Mouse (Mus musculus) frontal cortex, adult (tissue): ENCODE results near the gene R3hcc1l.
A peak's percentile ranks its signal among the peaks of the same experiment; 100 is the strongest.

ENCODE experiments used
- ATAC-seq: cut with Nextera tagmentation; 2 replicates; pipeline ENCODE4 v1.9.2; 2017; ENCODE audit warnings: mild to moderate bottlenecking, moderate library complexity, mixed read lengths; ENCODE audit not compliant: low TSS enrichment

R3hcc1l gene

GRCm38 (mm10) chr19:42600591-42600990 lies 82.0 kb downstream of the R3hcc1l start:
- ATAC-seq = no peak

DNA sequence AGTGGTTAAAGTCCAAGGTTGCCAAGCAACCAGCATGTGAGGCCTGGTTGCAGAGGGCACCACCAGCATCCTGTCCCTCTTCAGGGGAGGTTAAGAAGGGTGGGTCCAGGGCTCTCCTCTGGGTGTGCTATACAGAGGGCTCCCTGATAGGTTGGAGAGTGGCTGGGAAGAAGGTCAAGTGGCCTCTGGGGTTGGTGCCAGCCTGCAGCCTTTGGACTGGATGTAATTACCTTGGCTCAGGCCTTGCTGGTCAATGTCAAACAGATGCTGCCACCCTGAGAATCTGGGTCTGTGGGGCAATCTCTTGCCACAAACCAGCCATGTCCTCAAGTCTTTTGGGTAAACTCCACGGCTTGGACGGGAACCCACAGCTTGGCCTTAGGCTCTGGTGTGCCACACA lies 82.9 kb downstream of the R3hcc1l start:
- ATAC-seq = no peak

- no peak for ATAC-seq
Measured at GRCm38 (mm10) chr19:42602041-42602440, 83.5 kb downstream of the R3hcc1l start.

DNA sequence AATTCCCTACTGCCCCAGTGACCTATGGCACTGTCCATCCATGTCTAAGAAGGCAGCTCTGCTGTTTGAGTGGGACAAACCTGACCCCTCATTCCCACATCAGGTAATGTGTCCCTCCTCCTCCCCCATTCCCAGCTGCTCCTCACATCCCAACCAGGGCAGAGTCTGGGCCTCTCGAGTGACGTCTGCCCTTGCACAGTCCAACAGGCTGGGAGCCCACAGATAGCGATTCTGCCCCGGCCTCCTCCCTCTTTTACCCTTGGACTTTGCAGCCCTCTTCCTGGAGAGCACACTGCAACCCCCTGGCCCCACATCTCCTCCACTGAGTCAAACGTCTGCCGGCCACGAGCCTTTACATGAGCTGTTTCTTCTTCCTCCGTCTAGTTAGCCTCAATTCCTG lies 84.0 kb downstream of the R3hcc1l start:
- no peak for ATAC-seq

DNA sequence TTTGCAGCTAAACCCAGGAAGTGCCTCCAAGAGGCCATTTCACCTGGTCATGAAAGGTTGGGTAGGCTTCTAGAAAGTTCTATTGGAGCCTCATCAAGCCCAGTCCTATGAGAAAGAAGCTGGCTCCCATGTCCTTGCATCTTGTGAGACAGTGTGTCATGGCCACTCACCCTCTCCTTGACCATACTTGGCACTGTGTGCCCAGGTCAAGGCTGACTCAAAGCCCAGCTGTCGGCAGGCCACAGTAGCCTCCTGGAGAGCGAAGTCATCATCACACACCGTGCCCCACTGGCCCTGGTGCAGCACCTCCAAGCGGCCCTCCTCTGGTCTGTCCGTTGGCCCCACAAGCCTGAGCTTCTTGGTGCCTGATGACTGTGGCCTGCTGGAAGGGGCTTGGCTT lies 89.5 kb downstream of the R3hcc1l start:
- no peak for ATAC-seq

DNA sequence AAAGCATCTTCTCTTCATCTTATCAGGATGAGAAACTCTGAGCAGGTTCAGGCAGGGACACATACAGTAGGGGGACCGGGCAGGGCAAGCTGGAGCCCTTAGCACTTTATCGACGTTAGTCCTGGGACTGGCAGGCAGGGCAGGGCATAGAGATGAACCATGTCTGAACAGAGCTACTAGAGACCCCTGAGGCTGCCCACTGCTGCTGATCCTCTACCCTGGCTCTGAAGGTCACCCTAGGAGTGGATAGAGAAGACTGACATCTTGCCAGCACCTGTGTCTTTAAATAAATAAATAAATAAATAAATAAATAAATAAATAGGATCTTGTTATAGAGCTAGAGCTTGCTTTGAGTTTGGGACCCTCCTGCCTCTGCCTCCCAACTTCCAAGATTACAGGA lies 91.2 kb downstream of the R3hcc1l start:
- ATAC-seq = no peak

- ATAC-seq = no peak
Measured at GRCm38 (mm10) chr19:42611746-42612145, 93.2 kb downstream of the R3hcc1l start.

DNA sequence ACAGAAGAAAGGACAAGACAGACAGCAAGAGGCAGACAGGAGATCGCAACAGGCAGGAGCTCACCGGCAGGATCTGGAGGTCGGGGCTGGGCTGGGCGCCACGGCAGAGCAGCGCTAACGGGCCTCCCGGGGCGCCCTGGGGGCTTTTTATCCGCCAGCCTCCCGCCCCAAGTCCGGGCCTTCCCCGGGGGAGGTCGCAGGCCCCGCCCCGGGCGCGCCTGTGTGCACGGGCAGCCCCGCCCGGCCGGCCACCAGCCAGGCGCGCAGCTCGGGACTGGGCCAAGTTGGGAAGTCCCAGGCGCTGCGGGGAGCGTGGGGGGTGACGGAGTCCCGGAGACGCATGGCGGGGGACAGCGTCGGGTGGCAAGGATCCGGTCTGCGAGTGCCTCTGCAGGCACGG lies 94.1 kb downstream of the R3hcc1l start, which contains the start of gene Loxl4:
Gene Loxl4, minus strand, starts transcription at position 160 of the 400 bp plus-strand sequence.
- no peak for ATAC-seq

DNA sequence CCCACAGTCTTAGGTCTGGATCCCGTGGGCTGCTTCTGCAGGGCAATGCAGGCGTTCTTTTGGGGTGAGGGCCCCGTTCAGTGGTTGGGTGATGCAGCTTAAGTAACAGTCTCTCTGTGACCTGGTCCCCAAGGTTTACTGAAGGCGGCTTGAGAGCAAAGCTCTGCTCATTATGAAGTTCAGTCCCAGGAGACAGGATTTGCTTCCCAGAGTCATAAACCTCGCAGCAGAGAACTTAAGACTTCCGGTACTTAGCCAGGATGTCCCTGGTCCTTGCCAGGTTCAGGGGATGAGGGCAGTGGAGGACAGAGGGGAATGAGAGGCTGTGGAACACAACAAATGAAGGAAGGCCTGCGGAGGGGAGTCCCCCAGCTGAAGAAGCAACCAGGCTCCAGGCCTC lies 94.6 kb downstream of the R3hcc1l start:
- no peak for ATAC-seq

DNA sequence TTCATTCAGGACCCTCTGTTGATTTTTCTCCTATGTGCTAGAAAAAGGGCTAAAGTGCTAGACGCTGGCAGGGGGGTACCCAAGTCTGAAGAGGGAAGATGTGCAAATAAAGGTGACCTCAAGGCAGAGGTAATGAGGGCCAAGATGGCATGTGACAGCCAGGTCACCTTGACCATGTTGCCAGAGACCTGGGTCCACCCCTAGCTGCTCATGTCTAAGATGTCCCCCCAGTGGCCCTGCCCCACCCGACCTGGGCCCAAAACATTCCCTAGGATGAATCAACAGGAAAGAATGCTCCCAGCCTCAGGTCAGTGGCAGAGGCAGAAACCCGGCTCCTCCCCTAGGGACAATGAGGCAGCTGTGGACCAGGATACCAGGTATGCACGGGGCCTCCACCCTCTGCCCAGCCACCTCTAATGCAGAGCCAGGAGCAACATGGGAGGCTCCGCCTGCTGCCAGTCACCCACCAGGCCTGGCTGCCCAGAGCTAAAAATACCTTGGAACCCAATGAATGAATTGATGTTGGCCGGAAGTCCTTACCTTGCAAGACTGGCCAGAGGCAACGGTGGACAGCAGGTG lies 95.2 kb downstream of the R3hcc1l start:
- ATAC-seq = no peak

GRCm38 (mm10) chr19:42628068-42628467 lies 109.5 kb downstream of the R3hcc1l start:
- ATAC-seq = no peak

- ATAC-seq = peak; percentile 64; the same call in 1 of the 2 replicates
Measured at GRCm38 (mm10) chr19:42631541-42631961, 113.0 kb downstream of the R3hcc1l start.

DNA sequence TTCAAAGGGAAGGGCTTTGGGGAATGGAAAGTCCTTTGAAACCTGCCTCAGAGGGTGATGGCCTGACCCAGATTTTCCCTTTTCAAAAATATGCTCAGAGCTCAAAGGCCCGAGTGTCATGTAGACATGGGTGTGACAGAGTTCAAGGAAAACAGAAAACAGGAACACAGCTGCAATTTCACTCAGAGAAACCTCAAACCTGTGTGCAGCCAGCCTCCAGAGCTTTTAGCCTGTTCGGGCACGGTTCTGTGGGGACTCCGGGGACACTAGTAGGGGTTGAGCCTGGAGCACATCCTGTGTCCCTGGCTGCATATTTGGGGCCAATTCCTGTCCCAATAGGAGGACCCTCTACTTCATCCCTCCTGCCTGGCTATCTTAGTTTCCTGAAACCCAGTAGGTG lies 113.7 kb downstream of the R3hcc1l start:
- no peak for ATAC-seq

DNA sequence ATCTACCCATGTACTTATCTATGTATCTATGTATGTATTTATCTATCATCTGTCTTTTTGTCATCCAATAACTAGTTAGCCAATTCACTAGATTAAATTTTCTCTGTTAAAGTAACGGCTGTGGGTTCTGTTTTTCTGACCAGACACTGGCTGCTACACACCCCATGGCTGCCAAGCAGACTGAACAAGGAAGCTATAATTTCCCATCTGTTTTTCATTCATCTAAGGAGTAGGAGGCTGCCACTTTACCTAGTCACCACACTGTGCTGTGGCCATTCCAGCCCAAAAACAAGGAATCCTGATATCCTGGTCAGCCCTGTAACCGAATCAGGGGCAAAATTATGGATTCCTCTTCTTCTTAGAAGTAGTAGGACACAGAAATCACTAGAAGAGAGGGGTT lies 115.1 kb downstream of the R3hcc1l start:
- peak; percentile 72 for ATAC-seq

- ATAC-seq = no peak
Measured at GRCm38 (mm10) chr19:42636631-42637030, 118.1 kb downstream of the R3hcc1l start.

GRCm38 (mm10) chr19:42638604-42639481 lies 120.3 kb downstream of the R3hcc1l start:
- ATAC-seq = no peak

GRCm38 (mm10) chr19:42639544-42639943 lies 121.0 kb downstream of the R3hcc1l start:
- no peak for ATAC-seq

GRCm38 (mm10) chr19:42640211-42640610 lies 121.7 kb downstream of the R3hcc1l start:
- ATAC-seq = no peak
